Mouse (Mus musculus) gastrocnemius, postnatal 25 days (tissue): ENCODE data around the gene Gm10840. TPM values are rescaled to one million over a fixed set of nuclear protein-coding genes. Genes with fewer than 3 reads are reported as not detected.
"Not testable (repeated sequence)": the region's sequence is repeated elsewhere in the genome, so short reads cannot be mapped to it uniquely, and the experiment has no call there.

Experiments used
- DNase-seq: peaks from one replicate; pipeline ENCODE4 v3.0.0; 2022
- total RNA-seq, 2 experiments: library from RNA; stranded (reverse); gene quantifications; 1 replicate in 1 of 2; 2 replicates in 1 of 2; pipeline ENCODE4 v1.2.3; 2021

Gm10840 gene
- total RNA-seq, 2 experiments from 2014 or later = not detected

- DNase-seq = no peak
These were observed 37.6 kb downstream of the Gm10840 start for GRCm38 (mm10) chr11:106198277-106198676.

- not testable (repeated sequence) for DNase-seq
These were observed 39.3 kb downstream of the Gm10840 start for GRCm38 (mm10) chr11:106199997-106200396.

GRCm38 (mm10) chr11:106200756-106201155 is 40.1 kb downstream of the Gm10840 start:
- DNase-seq = no peak

- no peak for DNase-seq
These were observed 40.9 kb downstream of the Gm10840 start for GRCm38 (mm10) chr11:106201337-106202122.

- DNase-seq = no peak
These were observed 41.4 kb downstream of the Gm10840 start, which contains the start of gene Strada for GRCm38 (mm10) chr11:106202123-106202465. Strada (minus strand) TSS chr11:106202168.

Other genes starting within 250 kb of the Gm10840 start
- gene Cyb561, start 207.5 kb upstream of the Gm10840 start, total RNA-seq = 1 to 10 TPM; 4.2 to 6.6 TPM
- gene Ace, start 192.9 kb upstream of the Gm10840 start, total RNA-seq = 10 to 100 TPM; 31.1 to 33.9 TPM
- gene Ace3, start 166.2 kb upstream of the Gm10840 start, total RNA-seq = not detected
- gene Kcnh6, start 152.7 kb upstream of the Gm10840 start, total RNA-seq = not detected
- 10 to 100 TPM; 25.9 to 26.1 TPM for gene Dcaf7, start 124.0 kb upstream of the Gm10840 start, total RNA-seq
- 10 to 100 TPM; 42.1 to 44.3 TPM for gene Taco1, start 94.8 kb upstream of the Gm10840 start, total RNA-seq
- 10 to 100 TPM; 18.5 to 20.8 TPM for gene Map3k3, start 76.2 kb upstream of the Gm10840 start, total RNA-seq
- gene Limd2, start within 50 bp of the Gm10840 start, total RNA-seq = 1 to 10 TPM; 1.9 to 3.3 TPM
- 10 to 100 TPM in 1 of 2 experiments, 1 to 10 TPM in 1; 9.8 to 10.2 TPM for gene Strada, start 41.3 kb downstream of the Gm10840 start, total RNA-seq
- gene Ccdc47, start 55.5 kb downstream of the Gm10840 start, total RNA-seq = 10 to 100 TPM; 58.1 to 69.1 TPM
- gene Ddx42, start 56.1 kb downstream of the Gm10840 start, total RNA-seq = 10 to 100 TPM; 20.2 to 20.7 TPM
- gene Ftsj3, start 95.2 kb downstream of the Gm10840 start, total RNA-seq = 10 to 100 TPM; 19.4 to 21.9 TPM
- gene Psmc5, start 95.3 kb downstream of the Gm10840 start, total RNA-seq = 100 to 1,000 TPM; 126 to 130 TPM
- 10 to 100 TPM; 10.3 to 16.6 TPM for gene Smarcd2, start 112.1 kb downstream of the Gm10840 start, total RNA-seq
- under 1 TPM in 1 of 2 experiments, not detected in 1; 0.08 TPM for gene Tcam1, start 115.8 kb downstream of the Gm10840 start, total RNA-seq
- gene Gh, start 141.0 kb downstream of the Gm10840 start, total RNA-seq = not detected
- gene Cd79b, start 153.9 kb downstream of the Gm10840 start, total RNA-seq = under 1 TPM; 0.51 to 0.70 TPM
- 100 to 1,000 TPM; 310 to 342 TPM for gene Scn4a, start 192.4 kb downstream of the Gm10840 start, total RNA-seq
- 1 to 10 TPM; 7.0 to 8.0 TPM for gene Prr29, start 204.6 kb downstream of the Gm10840 start, total RNA-seq
- gene Icam2, start 227.2 kb downstream of the Gm10840 start, total RNA-seq = 1 to 10 TPM; 4.3 to 7.2 TPM